Mouse (Mus musculus) heart, postnatal 36 days (tissue): Measurements from ENCODE around the gene Cpne6. TPM values are rescaled to one million over a fixed set of nuclear protein-coding genes. Genes with fewer than 3 reads are reported as not detected.

Experiments used
- DNase-seq, 2 experiments: peaks; one replicate each; pipeline ENCODE4 v3.0.0; 2021 to 2022
- intact Hi-C: fragments of 180-260 bp; cut with DNase I; formaldehyde crosslinking; loops from one replicate; pipeline ENCODE4 v1.15.1; 2025
- total RNA-seq, 2 experiments: library from RNA; stranded (reverse); gene quantifications; 2 replicates each; pipeline ENCODE4 v1.2.3; 2021

The Cpne6 gene
- total RNA-seq, 2 experiments from 2014 or later = not detected

DNA sequence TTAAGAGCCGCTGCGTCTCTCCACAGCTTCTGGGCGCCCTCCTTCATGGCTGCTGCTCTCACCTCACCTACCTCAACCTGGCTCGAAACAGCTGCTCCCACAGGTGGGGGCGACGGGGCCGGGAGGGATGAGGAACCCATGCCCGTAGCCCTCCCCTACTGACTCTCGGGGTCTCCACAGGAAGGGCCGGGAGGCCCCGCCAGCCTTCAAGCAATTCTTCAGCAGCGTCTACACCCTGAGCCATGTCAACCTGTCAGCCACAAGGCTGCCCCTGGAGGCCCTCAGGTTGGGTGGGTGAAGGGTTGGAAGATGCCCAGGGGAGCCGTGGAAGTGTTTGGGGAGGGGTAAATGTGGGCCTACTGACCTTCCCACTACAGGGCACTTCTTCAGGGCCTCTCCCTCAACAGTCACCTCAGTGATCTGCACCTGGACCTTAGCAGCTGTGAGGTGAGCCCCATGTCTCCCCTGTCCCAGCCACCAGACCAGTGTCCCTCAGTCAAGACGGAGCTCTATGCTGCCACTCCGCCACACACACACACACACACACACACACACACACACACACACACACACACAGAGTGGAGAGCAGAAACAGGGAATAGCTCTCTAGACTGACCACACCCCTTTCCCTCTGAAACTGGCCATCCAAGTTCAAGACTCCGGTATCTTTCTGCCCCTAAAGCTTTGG is 13.3 kb upstream of the Cpne6 start:
- no peak for DNase-seq
- intact Hi-C loops = loop anchor here (2.0 to 5.0 kb wide), 2 partner anchors 40 to 250 kb away; partner anchors contain the start of genes Dhrs1 and Nop9

DNA sequence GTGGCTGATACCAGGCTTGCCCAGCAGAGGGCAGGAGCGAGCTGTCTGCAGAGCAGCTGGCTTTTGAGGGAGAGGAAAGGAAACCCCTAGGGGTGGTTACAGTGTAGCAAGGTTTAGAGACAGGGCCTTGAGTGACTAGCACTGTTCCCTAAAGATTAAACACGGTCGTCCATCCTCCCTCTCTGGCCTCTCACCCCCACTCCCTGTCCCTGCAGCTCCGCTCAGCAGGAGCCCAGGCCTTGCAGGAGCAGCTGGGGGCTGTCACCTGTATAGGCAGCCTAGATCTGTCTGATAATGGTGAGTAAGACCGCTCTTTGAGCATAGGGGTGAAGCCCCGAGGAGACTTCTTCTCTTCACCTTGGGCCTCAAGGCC is 12.8 kb upstream of the Cpne6 start:
- intact Hi-C loops = loop anchor here (2.0 to 5.0 kb wide), 2 partner anchors 39 to 250 kb away; partner anchors contain the start of genes Dhrs1 and Nop9
- DNase-seq = peak; percentile 91 to 94

DNA sequence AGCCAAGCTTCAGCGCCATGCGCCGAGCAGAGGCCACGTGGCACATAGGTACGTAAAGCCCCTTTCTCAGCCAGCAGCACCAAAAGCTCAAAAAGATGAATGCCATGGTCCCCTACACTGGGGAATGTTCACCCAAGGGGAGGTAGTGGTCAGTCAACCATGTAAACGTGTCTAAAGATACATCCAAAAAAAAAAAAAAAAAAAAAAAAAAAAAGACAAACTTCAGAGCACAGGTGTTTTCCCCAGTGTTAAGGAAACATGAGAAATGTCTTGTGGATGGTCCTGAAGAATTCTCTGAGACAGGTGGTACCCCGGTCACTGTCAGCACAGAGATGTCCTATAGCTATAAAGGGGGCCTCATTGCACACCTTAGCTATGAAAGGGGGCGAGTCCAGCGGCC is 4.6 kb upstream of the Cpne6 start:
- intact Hi-C loops = no loop called here
- DNase-seq = no peak

DNA sequence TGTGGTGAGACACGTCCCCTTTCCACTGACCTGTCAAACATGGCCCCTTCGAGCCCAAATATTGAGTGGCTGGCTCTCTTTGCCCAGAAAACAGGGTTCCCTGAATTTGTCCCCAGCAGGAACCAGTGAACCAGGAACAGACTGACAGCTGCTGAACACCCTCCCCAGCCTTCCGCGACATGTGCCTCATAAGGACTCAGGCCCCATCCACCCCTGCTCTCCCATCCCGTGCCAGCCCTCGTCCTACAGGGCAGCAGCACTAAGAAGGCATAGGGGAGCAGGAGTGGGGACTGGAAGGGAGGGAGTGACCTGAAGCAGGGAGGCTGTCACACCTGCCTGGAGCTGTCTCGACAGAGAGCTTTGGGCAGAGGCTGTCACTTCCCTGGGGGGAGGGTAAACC is 2.4 kb upstream of the Cpne6 start:
- intact Hi-C loops = no loop called here
- DNase-seq = no peak

DNA sequence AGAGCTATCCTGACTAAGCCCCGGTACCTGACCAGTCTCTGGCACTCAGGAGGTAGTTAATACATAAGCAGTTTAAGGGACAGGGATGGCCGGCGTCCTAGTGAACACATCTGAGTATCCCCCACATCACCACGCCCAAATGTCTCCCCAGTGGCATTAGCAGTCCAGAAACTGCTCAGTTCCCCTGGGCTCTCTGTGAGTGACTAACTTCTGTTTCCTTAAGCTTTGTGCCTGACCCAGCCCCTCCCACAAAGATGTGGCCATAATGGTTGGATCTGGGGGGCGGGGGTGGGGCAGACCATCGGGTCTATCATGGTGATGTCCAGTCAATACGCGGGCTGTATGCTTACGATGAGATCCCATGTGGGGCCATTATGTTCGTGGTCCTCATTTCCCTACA is 705 bp upstream of the Cpne6 start:
- intact Hi-C loops = no loop called here
- no peak for DNase-seq

DNA sequence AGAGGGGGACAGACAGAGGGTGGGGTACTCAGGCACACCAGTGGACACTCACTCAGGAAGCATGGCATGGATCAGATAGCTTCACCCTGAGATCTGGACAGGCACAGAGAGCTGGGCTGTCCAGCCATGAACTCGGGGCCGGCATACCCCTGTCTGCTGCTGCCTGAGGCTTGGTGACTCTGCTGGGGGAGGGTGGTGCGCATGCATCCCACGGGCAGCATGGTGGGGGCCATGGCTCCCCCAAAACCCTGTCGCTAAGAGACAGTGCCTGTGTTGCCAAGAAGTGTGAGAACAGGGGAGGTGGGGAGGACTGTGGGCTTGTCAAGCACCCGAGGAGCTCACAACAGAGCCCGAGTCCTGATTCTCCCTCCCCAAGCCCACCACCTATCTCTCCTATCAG is 792 bp downstream of the Cpne6 start:
- no peak for DNase-seq
- intact Hi-C loops = no loop called here

DNA sequence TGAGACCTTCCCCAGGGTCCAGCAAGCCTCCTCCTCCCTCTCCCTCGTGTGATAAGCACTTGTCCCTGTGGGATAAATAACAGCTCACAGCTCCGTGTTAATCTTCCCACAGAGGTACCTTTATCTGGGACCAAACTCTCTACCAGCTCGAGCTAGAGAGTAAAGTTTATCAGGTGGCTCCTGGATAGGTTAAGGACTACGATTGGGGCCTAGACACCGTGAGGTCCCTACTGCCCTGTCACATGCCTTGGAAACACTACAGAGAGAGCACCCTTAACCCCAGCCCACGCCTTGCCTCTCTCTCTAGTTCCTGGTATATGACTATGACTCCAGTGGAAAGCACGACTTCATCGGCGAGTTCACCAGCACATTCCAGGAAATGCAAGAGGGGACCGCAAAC is 3.7 kb downstream of the Cpne6 start:
- no peak for DNase-seq
- intact Hi-C loops = no loop called here

DNA sequence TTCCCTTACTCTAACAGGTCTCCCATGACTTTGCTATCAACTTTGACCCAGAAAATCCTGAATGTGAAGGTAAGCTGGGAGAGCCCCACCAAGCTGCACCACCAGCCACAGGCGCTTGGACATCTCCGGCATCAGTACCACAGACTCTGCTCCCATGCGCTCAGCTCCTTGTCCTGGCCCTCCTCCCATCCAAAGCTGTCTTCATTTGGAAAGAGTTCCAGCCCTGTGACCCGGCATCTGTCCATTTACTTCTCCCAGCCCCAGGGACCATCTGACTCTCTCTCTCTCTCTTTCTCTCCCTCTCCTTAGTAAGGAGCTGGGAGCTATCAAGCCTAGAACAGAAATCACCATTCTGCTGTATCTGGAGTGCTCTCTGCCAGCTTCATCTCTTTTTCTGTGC is 5.6 kb downstream of the Cpne6 start:
- no peak for DNase-seq
- intact Hi-C loops = no loop called here

DNA sequence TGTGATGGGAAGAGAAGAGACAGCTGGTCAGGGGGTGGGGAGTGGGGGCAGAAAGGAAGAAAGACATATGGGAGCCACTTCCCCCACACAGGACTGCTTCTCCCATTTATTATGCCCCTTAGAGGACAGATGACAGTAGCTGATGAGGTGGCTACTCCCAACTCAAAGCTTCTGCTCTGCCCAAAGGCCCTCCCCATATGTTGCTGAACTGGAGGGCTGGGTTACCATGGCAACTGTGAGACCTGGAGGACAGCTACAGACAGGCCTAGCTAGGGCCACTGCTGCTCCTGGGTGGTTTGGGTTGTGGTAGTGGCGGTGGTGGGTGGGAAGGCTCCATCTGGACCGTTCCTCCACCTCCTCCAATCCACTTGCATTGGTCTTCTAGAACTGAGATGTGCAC is 8.7 kb downstream of the Cpne6 start:
- DNase-seq = no peak
- intact Hi-C loops = no loop called here

DNA sequence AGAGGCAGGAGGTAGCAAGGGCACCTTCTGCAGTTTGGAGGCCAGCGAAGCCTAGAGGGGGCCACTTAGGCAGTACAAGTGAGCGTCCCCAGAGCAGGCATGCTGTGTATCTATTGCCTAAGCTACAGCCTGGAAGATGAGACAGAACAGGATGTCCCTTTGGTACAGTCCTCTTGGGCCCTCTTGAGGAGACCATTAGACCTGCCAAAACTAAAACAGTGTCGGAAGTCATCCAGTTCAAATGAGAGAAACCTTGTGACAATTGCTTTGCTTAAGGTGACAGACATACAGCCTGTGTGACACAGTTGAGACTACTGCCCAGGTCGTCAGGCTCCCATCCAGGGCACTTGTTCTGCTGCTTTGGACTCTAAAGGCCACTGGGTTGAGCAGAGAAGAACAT is 9.4 kb downstream of the Cpne6 start:
- DNase-seq = no peak
- intact Hi-C loops = no loop called here

DNA sequence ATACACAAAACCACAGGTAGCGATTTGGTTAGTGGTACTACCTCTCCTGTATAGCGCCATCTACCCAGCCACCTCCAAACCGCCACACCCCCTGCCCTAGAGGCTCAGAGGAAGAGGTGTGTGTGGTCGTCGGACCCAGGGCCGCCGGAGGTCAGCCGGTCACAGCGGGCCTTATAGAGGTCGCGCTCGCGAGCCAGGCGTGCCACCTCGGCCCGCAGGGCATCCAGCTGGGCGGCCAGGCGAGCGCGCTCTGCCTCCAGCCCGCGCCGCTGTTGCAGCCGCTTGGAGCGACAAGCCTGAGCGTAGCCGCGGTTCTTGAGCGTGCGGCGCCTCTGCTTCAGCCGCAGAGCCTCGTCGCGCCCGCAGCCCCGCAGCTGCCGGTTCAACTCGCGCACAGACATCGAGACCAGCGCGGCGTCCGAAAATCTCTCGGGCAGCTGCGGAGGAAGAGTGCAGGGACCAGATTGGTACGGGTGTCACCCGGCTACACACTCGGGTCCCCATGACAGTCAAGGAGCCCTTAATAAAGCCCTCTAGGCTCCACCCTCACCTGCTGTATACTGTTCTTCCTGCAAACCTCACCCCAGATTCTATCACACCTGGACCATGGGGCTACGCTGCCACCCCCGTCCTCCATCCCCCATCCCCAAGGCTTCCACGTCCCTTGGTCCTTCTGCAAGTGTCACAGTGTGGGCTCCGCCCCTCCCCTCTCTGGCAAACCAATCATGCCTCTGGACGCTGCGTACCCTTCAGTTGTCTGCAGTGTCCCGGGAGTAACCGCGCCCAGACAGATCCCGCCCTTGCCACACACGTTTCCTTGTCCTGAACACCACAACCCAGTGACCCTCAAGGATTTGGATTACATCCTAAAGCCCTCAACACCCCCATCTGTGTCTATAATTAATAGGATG is 10.5 kb downstream of the Cpne6 start:
- DNase-seq = peak in 1 of 2 experiments; percentile 20

DNA sequence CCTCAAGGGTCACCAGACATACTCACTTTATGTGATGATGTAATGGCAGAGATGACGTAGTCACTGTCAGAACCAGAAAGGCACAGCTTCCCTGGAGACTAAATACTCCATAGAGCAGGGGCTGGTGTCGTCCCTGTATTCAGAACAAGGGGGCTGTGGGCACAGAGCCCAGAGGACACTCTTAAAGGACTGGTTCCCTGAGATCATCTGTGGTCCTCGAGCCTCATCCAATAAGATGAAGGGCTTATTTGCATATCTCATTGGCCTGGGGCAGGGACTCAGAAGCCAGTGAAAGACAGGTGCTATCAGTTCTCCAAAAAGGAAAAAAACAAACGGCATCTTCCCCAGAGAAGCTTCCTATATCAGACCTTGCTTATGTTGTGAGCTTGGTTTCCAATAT is 13.8 kb downstream of the Cpne6 start:
- no peak for DNase-seq
- intact Hi-C loops = no loop called here

More for the DNA sequence above, 10.5 kb downstream of the Cpne6 start:
- intact Hi-C loops = no loop called here

DNA sequence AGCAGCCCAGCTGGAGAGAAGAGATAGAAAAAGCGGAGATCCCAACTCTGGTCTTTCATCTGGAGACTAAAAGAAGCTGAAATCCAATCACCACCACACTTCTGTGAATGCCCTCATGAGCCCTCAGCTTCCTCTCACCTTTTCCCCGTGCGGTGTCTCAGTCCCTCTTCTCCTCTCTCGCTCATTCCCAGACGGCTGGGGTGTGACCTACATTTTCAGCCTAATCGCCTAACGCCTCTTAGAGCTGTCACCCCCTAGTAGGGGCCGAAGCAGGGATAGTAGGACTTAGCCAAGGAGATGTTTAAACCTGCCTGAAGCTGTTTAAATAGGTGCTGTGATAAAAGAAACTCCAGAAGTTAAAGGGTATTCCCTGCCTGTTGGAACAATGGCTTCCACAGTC is 14.5 kb downstream of the Cpne6 start, which contains the start of gene Nrl:
Nrl (minus strand) TSS at position 197 of the 400 bp plus-strand sequence.
- no peak for DNase-seq
- intact Hi-C loops = no loop called here

DNA sequence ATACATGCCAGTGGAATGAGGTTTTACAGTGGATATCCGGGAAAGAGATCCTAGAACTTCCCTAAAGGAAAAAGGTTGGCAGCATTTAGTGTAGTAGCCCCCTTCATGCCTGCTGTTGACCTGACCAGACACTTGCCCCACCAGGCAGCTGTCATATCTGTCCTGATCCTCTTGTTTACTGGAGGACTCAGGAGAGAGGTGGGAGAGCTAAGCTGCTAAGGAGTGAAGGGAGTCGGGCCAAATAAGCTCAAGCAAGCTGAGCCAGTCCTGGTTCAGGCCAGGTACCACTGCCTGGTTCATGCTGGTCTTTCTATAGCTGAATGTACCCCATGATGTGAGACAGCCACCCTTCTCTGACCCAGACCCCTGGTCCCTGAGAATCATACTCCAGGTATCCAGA is 16.4 kb downstream of the Cpne6 start:
- intact Hi-C loops = no loop called here

DNA sequence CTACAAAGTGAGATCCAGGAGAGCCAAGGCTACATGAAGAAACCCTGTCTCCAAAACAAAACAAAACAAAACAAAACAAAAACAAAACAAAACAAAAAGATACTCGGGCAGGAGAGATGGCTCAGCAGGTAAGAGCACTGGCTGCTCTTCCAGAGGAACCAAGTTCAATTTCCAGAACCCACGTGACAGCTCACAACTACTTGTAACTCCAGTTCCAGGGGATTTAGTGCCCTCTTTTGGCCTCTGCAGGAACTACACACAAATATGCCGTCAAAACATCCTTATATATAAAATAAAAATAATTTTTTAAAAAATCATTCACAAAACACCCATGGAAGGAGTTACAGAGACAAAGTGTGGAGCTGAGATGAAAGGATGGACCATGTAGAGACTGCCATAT is 17.7 kb downstream of the Cpne6 start:
- intact Hi-C loops = no loop called here
- peak in 1 of 2 experiments; percentile 25 for DNase-seq

More for the DNA sequence above, 16.4 kb downstream of the Cpne6 start:
- DNase-seq = no peak

DNA sequence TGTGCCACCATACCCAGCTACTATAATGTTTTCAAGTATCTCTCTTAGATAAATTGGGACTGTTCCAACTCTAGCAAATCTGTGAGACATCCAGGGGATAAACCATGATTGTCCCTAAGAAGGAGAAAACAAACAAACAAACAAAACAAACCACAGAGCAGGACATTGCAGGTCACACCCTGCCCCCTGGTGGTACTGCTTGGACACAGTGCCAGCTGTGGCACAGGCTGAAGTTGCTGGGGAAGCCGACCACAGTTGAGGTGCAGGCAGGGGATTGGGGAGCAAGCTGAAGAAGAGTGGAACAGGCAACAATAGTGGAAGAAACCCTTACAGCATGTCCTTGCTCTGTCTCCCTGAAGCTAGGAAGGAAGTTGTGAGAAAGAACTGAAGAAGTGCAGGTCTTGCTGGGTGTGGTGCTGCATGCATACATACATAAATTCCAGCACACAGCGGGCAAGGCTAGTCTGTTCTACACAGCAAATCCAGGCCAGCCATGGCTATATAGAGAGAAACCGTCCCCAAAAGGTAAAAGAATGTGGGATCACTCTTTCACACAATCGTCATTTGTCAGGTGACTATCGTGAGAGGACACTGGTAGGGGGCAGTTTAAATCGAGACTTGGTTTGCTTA is 26.0 kb downstream of the Cpne6 start:
- intact Hi-C loops = loop anchor here (2.0 to 10.0 kb wide), 2 partner anchors 39 to 391 kb away; no protein-coding TSS in a partner anchor
- DNase-seq = peak; percentile 31 to 47

DNA sequence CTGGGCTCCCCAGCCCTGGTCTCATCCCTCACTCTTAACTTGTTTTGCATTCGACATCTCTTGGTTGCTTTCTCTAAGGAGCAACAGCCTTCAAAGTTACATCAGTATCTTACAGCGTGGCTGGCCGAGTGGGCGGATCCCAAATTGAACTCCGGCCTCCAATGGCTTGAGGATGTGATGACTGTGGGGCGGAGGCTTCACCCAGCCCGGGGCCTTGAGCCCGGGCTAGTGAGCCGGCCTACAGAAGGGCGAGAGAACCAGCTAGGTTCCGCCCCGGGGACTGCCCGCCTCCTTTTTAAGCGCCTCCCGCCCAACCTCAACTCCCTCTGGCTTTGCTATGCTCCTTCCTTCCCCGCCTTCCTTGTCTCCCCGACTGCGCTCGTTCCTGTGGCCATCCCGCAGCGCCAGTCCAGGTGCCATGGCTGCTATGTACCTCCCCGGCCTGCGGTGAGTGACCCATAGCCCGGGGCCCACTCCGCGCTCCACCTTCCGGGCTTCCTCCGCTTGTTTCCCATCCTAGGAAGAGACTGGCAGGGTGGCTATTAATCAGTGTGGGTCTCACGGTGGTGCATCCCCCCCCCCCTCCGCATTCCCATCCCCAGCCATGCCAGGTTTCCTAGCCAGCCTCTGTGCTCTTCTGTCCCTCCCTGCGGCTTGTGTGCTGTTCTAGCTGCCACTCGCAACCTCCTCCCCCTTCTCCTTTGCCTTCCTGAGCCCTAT is 30.0 kb downstream of the Cpne6 start, which contains the start of gene Pck2:
Pck2 (plus strand) TSS at position 200 of the 720 bp plus-strand sequence.
- peak; percentile 86 to 87 for DNase-seq
- intact Hi-C loops = no loop called here

DNA sequence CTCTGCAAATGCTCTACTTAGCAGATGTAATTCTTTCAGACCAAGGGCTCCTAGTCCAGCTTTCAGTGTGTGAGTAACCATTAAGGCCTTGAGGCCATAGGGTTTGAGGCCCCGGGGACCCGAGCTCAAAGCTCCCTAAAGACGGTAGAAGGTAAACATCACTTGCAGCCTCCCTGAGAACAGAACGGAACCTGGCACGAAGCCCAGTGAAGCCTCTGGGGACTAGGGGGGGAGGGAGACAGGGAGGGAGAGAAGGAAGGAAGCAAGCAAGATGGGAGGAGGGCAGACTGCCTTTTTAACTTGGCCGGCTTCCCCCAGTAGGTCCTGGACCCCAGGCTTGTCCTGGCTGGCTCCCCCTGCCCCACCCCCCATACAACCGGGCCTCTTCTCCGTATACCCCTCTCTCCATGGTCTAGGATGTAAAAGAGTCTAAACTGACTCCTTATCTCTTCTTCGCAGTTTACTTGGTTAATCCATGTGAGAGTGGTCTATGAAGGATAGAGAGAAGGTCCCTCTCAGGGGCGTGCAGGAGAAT is 30.6 kb downstream of the Cpne6 start:
- peak; percentile 89 to 92 for DNase-seq
- intact Hi-C loops = loop anchor here (1.0 kb wide), 1 partner anchor 18 kb away; no protein-coding TSS in a partner anchor

DNA sequence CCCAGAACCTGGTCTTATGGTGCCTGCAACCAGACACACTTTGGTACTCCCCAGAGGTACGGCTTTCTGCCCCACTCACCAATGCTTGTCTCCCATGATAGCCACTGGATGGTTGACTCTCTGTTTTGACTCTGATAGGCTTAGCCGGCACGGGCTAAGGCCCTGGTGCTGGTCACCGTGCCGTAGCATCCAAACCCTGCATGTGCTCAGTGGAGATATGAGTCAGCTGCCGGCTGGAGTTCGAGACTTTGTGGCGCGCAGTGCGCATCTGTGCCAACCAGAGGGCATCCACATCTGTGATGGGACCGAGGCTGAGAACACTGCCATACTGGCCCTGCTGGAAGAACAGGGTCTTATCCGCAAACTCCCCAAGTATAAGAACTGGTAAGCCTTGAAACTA is 32.0 kb downstream of the Cpne6 start:
- DNase-seq = no peak
- intact Hi-C loops = no loop called here

DNA sequence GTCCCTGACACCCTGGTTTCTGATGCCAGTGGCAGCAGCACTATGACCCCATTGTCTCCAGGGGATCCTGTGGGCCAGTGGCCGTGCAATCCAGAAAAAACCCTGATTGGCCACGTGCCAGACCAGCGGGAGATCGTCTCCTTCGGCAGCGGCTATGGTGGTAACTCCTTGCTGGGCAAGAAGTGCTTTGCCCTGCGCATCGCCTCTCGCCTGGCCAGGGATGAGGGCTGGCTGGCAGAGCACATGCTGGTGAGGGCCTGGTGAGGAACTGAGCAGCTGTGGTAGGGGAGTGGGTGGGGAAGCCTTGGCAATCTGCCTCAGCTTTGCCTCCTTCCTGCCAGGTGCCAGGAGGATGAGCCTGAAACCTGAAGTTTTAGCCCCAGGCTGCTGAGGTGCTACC is 34.1 kb downstream of the Cpne6 start:
- DNase-seq = no peak
- intact Hi-C loops = no loop called here
